Mouse (Mus musculus) limb, embryonic 13.5 days (tissue): ENCODE results near the gene Spindoc. TPM values are rescaled to one million over a fixed set of nuclear protein-coding genes. Genes with fewer than 3 reads are reported as not detected.

Experiments
- microRNA-seq: library from miRNA; unstranded; fragments of <30 nt; microRNA quantifications from one replicate; pipeline ENCODE4, GENCODE M21; 2016
- polyA plus RNA-seq: library from polyadenylated mRNA; unstranded; fragments of >200 nt; fragmentation: Nextera tagmentation; extraction: Ambion mirVana; gene quantifications from 2 replicates; pipeline ENCODE4 v1.2.1, GENCODE M21; 2015

Gene Spindoc
- polyA plus RNA-seq, 1 experiment from 2014 or later: 43.2 TPM

Small RNAs within 50 kb of the gene (microRNA-seq; reads per million reads assigned to microRNA genes)
- 1.2 reads per million for gene Mir6991

Other genes with a start within 250 kb of the Spindoc start
- gene Otub1, start 176.7 kb downstream of the Spindoc start, polyA plus RNA-seq: 226 and 229 TPM in 2 replicates
- 734 and 747 TPM in 2 replicates for gene Cox8a, start 165.4 kb downstream of the Spindoc start, polyA plus RNA-seq
- 58.0 and 60.1 TPM in 2 replicates for gene Naa40, start 141.8 kb downstream of the Spindoc start, polyA plus RNA-seq
- gene Rcor2, start 115.7 kb downstream of the Spindoc start, polyA plus RNA-seq: 24.9 and 25.0 TPM in 2 replicates
- gene Mark2, start 41.1 kb downstream of the Spindoc start, polyA plus RNA-seq: 38.2 and 44.3 TPM in 2 replicates
- gene 2700081O15Rik, start 34.6 kb upstream of the Spindoc start, polyA plus RNA-seq: 10.0 and 10.5 TPM in 2 replicates
- 102 and 106 TPM in 2 replicates for gene Rtn3, start 100.3 kb upstream of the Spindoc start, polyA plus RNA-seq
- 13.7 and 15.6 TPM in 2 replicates for gene Atl3, start 111.0 kb upstream of the Spindoc start, polyA plus RNA-seq
- gene Pla2g16, start 174.5 kb upstream of the Spindoc start, polyA plus RNA-seq: 8.5 and 8.8 TPM in 2 replicates
- 0.36 TPM in 2 replicates for gene Lgals12, start 224.2 kb upstream of the Spindoc start, polyA plus RNA-seq
- gene Hrasls5, start 229.5 kb upstream of the Spindoc start, polyA plus RNA-seq: 0.18 TPM in 1 of 2 replicates, not detected in the other